Comparison of ENCODE assay signal across 23 mouse cellular contexts in genomic region chr13:73306085-73306410, GRCm38 (mm10). TPM values are rescaled to one million over a fixed set of nuclear protein-coding genes. Genes with fewer than 3 reads are reported as not detected.
DNase-seq lines count a peak whose midpoint lies in the region; ATAC-seq and TF ChIP-seq lines count a peak whose summit lies in the region.
"Had no signal": no experiment of that assay in that cellular context is flagged by ENCODE, and none has a peak within 500 bp of the region (broad histone marks: within the 10 kb centered on the region; RNA-seq: fewer than 3 reads in every experiment).

No protein-coding gene starts in this region.

- peak; percentile 63 for ATAC-seq in forebrain, embryonic 11.5 days (replicated peaks; ENCODE audit: low FRiP score)
- ATAC-seq in forebrain, embryonic 16.5 days, result no peak
- ATAC-seq in hindbrain, embryonic 11.5 days (ENCODE audit: low FRiP score), result no peak
- peak; percentile 34; the same call in 1 of the 2 replicates for ATAC-seq in neural tube, embryonic 13.5 days (ENCODE audit: low read depth)
- ATAC-seq in lung, postnatal 0 days, result no peak

- H3K27ac ChIP-seq in forebrain, embryonic 11.5 days (ENCODE audit: low read depth, low read length), result peak overlapping the region; percentile 50
- H3K27ac ChIP-seq in forebrain, embryonic 16.5 days (ENCODE audit: low read length), result no peak overlapping the region
- H3K27ac ChIP-seq in hindbrain, embryonic 10.5 days, result peak overlapping the region; percentile 77
- H3K27ac ChIP-seq in hindbrain, embryonic 11.5 days (ENCODE audit: low read depth, low read length), result no peak overlapping the region
- H3K27ac ChIP-seq in neural tube, embryonic 13.5 days (replicated peaks), result no peak overlapping the region
- no peak overlapping the region for H3K27ac ChIP-seq in lung, postnatal 0 days (ENCODE audit: low read length)
- H3K27ac ChIP-seq: stomach, embryonic 15.5 days had no signal

- DNase-seq in forebrain, embryonic 11.5 days (ENCODE audit: low spot score), result no peak
- DNase-seq in hindbrain, embryonic 10.5 days (ENCODE audit: low spot score), result no peak
- DNase-seq in hindbrain, embryonic 11.5 days (ENCODE audit: low spot score), result no peak
- no peak for DNase-seq in neural tube, embryonic 10.5 days (ENCODE audit: extremely low spot score, low spot score)
- DNase-seq in lung, postnatal 0 days (ENCODE audit: low spot score), result no peak
- no peak for DNase-seq in layer of hippocampus, adult 9-10 months (ENCODE audit: low spot score)
- DNase-seq: adrenal gland, postnatal 25 days; cerebellum, adult 11 months; cerebellum, postnatal 25 days; gastrocnemius, postnatal 36 days; heart, postnatal 10 days; left cerebral cortex, postnatal 4 days; liver; lung, postnatal 14 days; thymus, adult 18-20 months; thymus, postnatal 4 days had no signal

- peaks cover 2% of the 10 kb centered on the region; the same call in 1 of the 2 replicates for H3K27me3 ChIP-seq in forebrain, embryonic 11.5 days (ENCODE audit: control insufficient read depth, insufficient read depth, low read length)
- no peaks in the 10 kb centered on the region for H3K27me3 ChIP-seq in forebrain, embryonic 16.5 days (replicated peaks; ENCODE audit: control insufficient read depth, insufficient read depth, low read length)
- H3K27me3 ChIP-seq in hindbrain, embryonic 10.5 days (ENCODE audit: insufficient read depth, poor library complexity, severe bottlenecking), result peaks cover 38% of the 10 kb centered on the region
- no peaks in the 10 kb centered on the region; the same call in 1 of the 2 replicates for H3K27me3 ChIP-seq in hindbrain, embryonic 11.5 days (ENCODE audit: control insufficient read depth, insufficient read depth, low read length)
- H3K27me3 ChIP-seq in neural tube, embryonic 13.5 days, result peaks cover 59% of the 10 kb centered on the region
- no peaks in the 10 kb centered on the region for H3K27me3 ChIP-seq in lung, postnatal 0 days (replicated peaks; ENCODE audit: insufficient read depth, low read length)
- H3K27me3 ChIP-seq: stomach, embryonic 15.5 days had no signal

- TF ChIP-seq CTCF in lung, postnatal 0 days (IDR thresholded peaks at IDR 0.05), result no peak

- WGBS in forebrain, embryonic 11.5 days, result 32% methylated on average over 4 of the region's 4 CpGs
- WGBS in forebrain, embryonic 16.5 days, result 13% methylated on average over 4 of the region's 4 CpGs
- WGBS in hindbrain, embryonic 10.5 days, result 38% methylated on average over 4 of the region's 4 CpGs
- 56% methylated on average over 4 of the region's 4 CpGs for WGBS in hindbrain, embryonic 11.5 days
- 51% methylated on average over 4 of the region's 4 CpGs for WGBS in neural tube, embryonic 13.5 days
- WGBS in lung, postnatal 0 days, result 57% methylated on average over 4 of the region's 4 CpGs

- peaks cover 12% of the 10 kb centered on the region; the same call in 1 of the 2 replicates for H3K4me1 ChIP-seq in forebrain, embryonic 11.5 days (replicated peaks; ENCODE audit: control insufficient read depth, insufficient read depth, low read length)
- H3K4me1 ChIP-seq in forebrain, embryonic 16.5 days (replicated peaks; ENCODE audit: control insufficient read depth, insufficient read depth, low read length), result no peaks in the 10 kb centered on the region
- peaks cover 41% of the 10 kb centered on the region for H3K4me1 ChIP-seq in hindbrain, embryonic 10.5 days (replicated peaks)
- no peaks in the 10 kb centered on the region for H3K4me1 ChIP-seq in hindbrain, embryonic 11.5 days (replicated peaks; ENCODE audit: control insufficient read depth, insufficient read depth, low read length)
- peaks cover 8% of the 10 kb centered on the region; the same call in 1 of the 2 replicates for H3K4me1 ChIP-seq in neural tube, embryonic 13.5 days (replicated peaks)
- no peaks in the 10 kb centered on the region for H3K4me1 ChIP-seq in lung, postnatal 0 days (ENCODE audit: insufficient read depth, low read depth, low read length)
- H3K4me1 ChIP-seq: stomach, embryonic 15.5 days had no signal

- no peak overlapping the region for H3K4me2 ChIP-seq in forebrain, embryonic 11.5 days (ENCODE audit: low read depth, low read length, severe bottlenecking)
- H3K4me2 ChIP-seq in forebrain, embryonic 16.5 days (ENCODE audit: low read length), result no peak overlapping the region
- no peak overlapping the region for H3K4me2 ChIP-seq in hindbrain, embryonic 11.5 days (replicated peaks; ENCODE audit: low read depth, low read length)
- no peak overlapping the region for H3K4me2 ChIP-seq in neural tube, embryonic 13.5 days
- H3K4me2 ChIP-seq in lung, postnatal 0 days (replicated peaks; ENCODE audit: low read depth, low read length), result no peak overlapping the region
- H3K4me2 ChIP-seq: stomach, embryonic 15.5 days had no signal

- no peaks in the 10 kb centered on the region for H3K9me3 ChIP-seq in forebrain, embryonic 11.5 days (ENCODE audit: control insufficient read depth, low read length)
- H3K9me3 ChIP-seq in forebrain, embryonic 16.5 days (ENCODE audit: control insufficient read depth, low read length), result no peaks in the 10 kb centered on the region
- no peaks in the 10 kb centered on the region for H3K9me3 ChIP-seq in hindbrain, embryonic 10.5 days
- no peaks in the 10 kb centered on the region for H3K9me3 ChIP-seq in hindbrain, embryonic 11.5 days (ENCODE audit: control insufficient read depth, low read length)
- H3K9me3 ChIP-seq in neural tube, embryonic 13.5 days, result no peaks in the 10 kb centered on the region
- no peaks in the 10 kb centered on the region for H3K9me3 ChIP-seq in lung, postnatal 0 days (ENCODE audit: low read length)
- H3K9me3 ChIP-seq: stomach, embryonic 15.5 days had no signal

- no peak overlapping the region for H3K9ac ChIP-seq in forebrain, embryonic 11.5 days (ENCODE audit: low read length)
- H3K9ac ChIP-seq in forebrain, embryonic 16.5 days (replicated peaks; ENCODE audit: low read depth, low read length), result no peak overlapping the region
- H3K9ac ChIP-seq in hindbrain, embryonic 11.5 days (ENCODE audit: low read depth, low read length), result no peak overlapping the region
- H3K9ac ChIP-seq in neural tube, embryonic 13.5 days, result no peak overlapping the region
- H3K9ac ChIP-seq in lung, postnatal 0 days (replicated peaks; ENCODE audit: low read depth), result no peak overlapping the region
- H3K9ac ChIP-seq: stomach, embryonic 15.5 days had no signal

- no peak overlapping the region for H3K4me3 ChIP-seq in forebrain, embryonic 11.5 days (ENCODE audit: low read depth, low read length)
- no peak overlapping the region for H3K4me3 ChIP-seq in forebrain, embryonic 16.5 days (replicated peaks; ENCODE audit: low read length)
- H3K4me3 ChIP-seq in hindbrain, embryonic 10.5 days, result no peak overlapping the region
- H3K4me3 ChIP-seq in hindbrain, embryonic 11.5 days (ENCODE audit: low read depth, low read length), result no peak overlapping the region
- H3K4me3 ChIP-seq in neural tube, embryonic 13.5 days, result no peak overlapping the region
- H3K4me3 ChIP-seq in lung, postnatal 0 days (ENCODE audit: low read depth, low read length), result no peak overlapping the region
- H3K4me3 ChIP-seq: stomach, embryonic 15.5 days had no signal

- TF ChIP-seq EP300 in lung, postnatal 0 days (IDR thresholded peaks at IDR 0.05), result no peak

- no peaks in the 10 kb centered on the region for H3K36me3 ChIP-seq in forebrain, embryonic 11.5 days (ENCODE audit: control insufficient read depth, insufficient read depth, low read length)
- H3K36me3 ChIP-seq in forebrain, embryonic 16.5 days (ENCODE audit: control insufficient read depth, insufficient read depth), result no peaks in the 10 kb centered on the region
- no peaks in the 10 kb centered on the region for H3K36me3 ChIP-seq in hindbrain, embryonic 10.5 days
- no peaks in the 10 kb centered on the region for H3K36me3 ChIP-seq in hindbrain, embryonic 11.5 days (ENCODE audit: control insufficient read depth, insufficient read depth, low read length)
- H3K36me3 ChIP-seq in neural tube, embryonic 13.5 days, result no peaks in the 10 kb centered on the region
- no peaks in the 10 kb centered on the region for H3K36me3 ChIP-seq in lung, postnatal 0 days (ENCODE audit: insufficient read depth, low read length)
- H3K36me3 ChIP-seq: G1E; stomach, embryonic 15.5 days had no signal

RNA-seq across cellular contexts. Expression of gene Mrpl36, which starts 22.3 kb away (rescaled TPM):
- 116 and 119 TPM in 2 replicates for polyA plus RNA-seq in forebrain, embryonic 11.5 days (2014; fragmentation: Nextera tagmentation; extraction: Ambion mirVana)
- 92.2 and 93.9 TPM in 2 replicates for polyA plus RNA-seq in forebrain, embryonic 16.5 days (2015; fragmentation: Nextera tagmentation; extraction: Ambion mirVana)
- polyA plus RNA-seq in hindbrain, embryonic 10.5 days (2016; fragmentation: Nextera tagmentation; extraction: Ambion mirVana), result 139 and 152 TPM in 2 replicates
- 121 and 125 TPM in 2 replicates for polyA plus RNA-seq in hindbrain, embryonic 11.5 days (2014; fragmentation: Nextera tagmentation; extraction: Ambion mirVana)
- polyA plus RNA-seq in neural tube, embryonic 13.5 days (2015; fragmentation: Nextera tagmentation; extraction: Ambion mirVana), result 99.6 and 110 TPM in 2 replicates
- 99.6 and 103 TPM in 2 replicates for polyA plus RNA-seq in lung, postnatal 0 days (2015; fragmentation: Nextera tagmentation; extraction: Ambion mirVana)

RNA-seq across cellular contexts. Expression of gene Ndufs6, which starts 22.3 kb away (rescaled TPM):
- polyA plus RNA-seq in forebrain, embryonic 11.5 days (2014; fragmentation: Nextera tagmentation; extraction: Ambion mirVana), result 327 and 340 TPM in 2 replicates
- polyA plus RNA-seq in forebrain, embryonic 16.5 days (2015; fragmentation: Nextera tagmentation; extraction: Ambion mirVana), result 313 and 333 TPM in 2 replicates
- 401 and 402 TPM in 2 replicates for polyA plus RNA-seq in hindbrain, embryonic 10.5 days (2016; fragmentation: Nextera tagmentation; extraction: Ambion mirVana)
- 311 and 321 TPM in 2 replicates for polyA plus RNA-seq in hindbrain, embryonic 11.5 days (2014; fragmentation: Nextera tagmentation; extraction: Ambion mirVana)
- 387 and 390 TPM in 2 replicates for polyA plus RNA-seq in neural tube, embryonic 13.5 days (2015; fragmentation: Nextera tagmentation; extraction: Ambion mirVana)
- polyA plus RNA-seq in lung, postnatal 0 days (2015; fragmentation: Nextera tagmentation; extraction: Ambion mirVana), result 270 and 333 TPM in 2 replicates

RNA-seq across cellular contexts. Expression of gene Irx4, which starts 45.8 kb away (rescaled TPM):
- 1.2 and 1.8 TPM in 2 replicates for polyA plus RNA-seq in forebrain, embryonic 11.5 days (2014; fragmentation: Nextera tagmentation; extraction: Ambion mirVana)
- 0.14 TPM in 1 of 2 replicates, not detected in the other for polyA plus RNA-seq in forebrain, embryonic 16.5 days (2015; fragmentation: Nextera tagmentation; extraction: Ambion mirVana)
- 5.4 and 8.0 TPM in 2 replicates for polyA plus RNA-seq in hindbrain, embryonic 10.5 days (2016; fragmentation: Nextera tagmentation; extraction: Ambion mirVana)
- polyA plus RNA-seq in hindbrain, embryonic 11.5 days (2014; fragmentation: Nextera tagmentation; extraction: Ambion mirVana), result 3.9 and 4.1 TPM in 2 replicates
- 0.80 and 1.1 TPM in 2 replicates for polyA plus RNA-seq in neural tube, embryonic 13.5 days (2015; fragmentation: Nextera tagmentation; extraction: Ambion mirVana)
- polyA plus RNA-seq in lung, postnatal 0 days (2015; fragmentation: Nextera tagmentation; extraction: Ambion mirVana), result not detected in 2 replicates
- polyA plus RNA-seq: CD4-positive, CD25-positive, alpha-beta regulatory T cell, adult 4 months; G1E; inflammation-experienced regulatory T-cells, adult 6 months; liver, embryonic 16.5 days had no signal

Comparison
In these comparisons a context has a peak if more than half of its experiments do, and no peak if none do; other contexts are left out.
1. ATAC-seq: peak in forebrain, embryonic 11.5 days (single experiment) and neural tube, embryonic 13.5 days (single experiment); none in forebrain, embryonic 16.5 days (single experiment), hindbrain, embryonic 11.5 days (single experiment) and lung, postnatal 0 days (single experiment).
2. H3K27ac ChIP-seq: peak in forebrain, embryonic 11.5 days (single experiment) and hindbrain, embryonic 10.5 days (single experiment); none in forebrain, embryonic 16.5 days (single experiment), hindbrain, embryonic 11.5 days (single experiment), neural tube, embryonic 13.5 days (single experiment) and lung, postnatal 0 days (single experiment).